Mouse (Mus musculus): ENCODE data around the gene Cfap299. TPM values are rescaled to one million over a fixed set of nuclear protein-coding genes. Genes with fewer than 3 reads are reported as not detected.

The Cfap299 gene
- total RNA-seq, 2 experiments from 2014 or later, result not detected

- intact Hi-C loops (cut with DNase I), result no loop called here
- DNase-seq, result no peak
These were observed 47.1 kb downstream of the Cfap299 start for GRCm38 (mm10) chr5:98376058-98376798.

GRCm38 (mm10) chr5:98376799-98377090, 47.6 kb downstream of the Cfap299 start:
- no peak for DNase-seq
- intact Hi-C loops (cut with DNase I), result no loop called here

GRCm38 (mm10) chr5:98380360-98380759, 51.3 kb downstream of the Cfap299 start:
- intact Hi-C loops (cut with DNase I), result no loop called here
- no peak for DNase-seq

- intact Hi-C loops (cut with DNase I), result no loop called here
- no peak for DNase-seq
These were observed 58.0 kb downstream of the Cfap299 start for GRCm38 (mm10) chr5:98387054-98387453.

- intact Hi-C loops (cut with DNase I), result no loop called here
- DNase-seq, result no peak
These were observed 73.1 kb downstream of the Cfap299 start for GRCm38 (mm10) chr5:98402165-98402564.

GRCm38 (mm10) chr5:98410060-98410459, 81.0 kb downstream of the Cfap299 start:
- DNase-seq, result peak in 1 of 2 experiments; percentile 9
- intact Hi-C loops (cut with DNase I), result no loop called here

- intact Hi-C loops (cut with DNase I), result no loop called here
- no peak for DNase-seq
These were observed 87.5 kb downstream of the Cfap299 start for GRCm38 (mm10) chr5:98416385-98417145.

- DNase-seq, result no peak
- intact Hi-C loops (cut with DNase I), result no loop called here
These were observed 95.9 kb downstream of the Cfap299 start for GRCm38 (mm10) chr5:98424965-98425364.

- intact Hi-C loops (cut with DNase I), result no loop called here
- no peak for DNase-seq
These were observed 97.0 kb downstream of the Cfap299 start for GRCm38 (mm10) chr5:98426112-98426511.

- intact Hi-C loops (cut with DNase I), result no loop called here
- DNase-seq, result no peak
These were observed 101.0 kb downstream of the Cfap299 start for GRCm38 (mm10) chr5:98430060-98430459.

GRCm38 (mm10) chr5:98438686-98439085, 109.6 kb downstream of the Cfap299 start:
- intact Hi-C loops (cut with DNase I), result no loop called here
- DNase-seq, result no peak

- no peak for DNase-seq
- intact Hi-C loops (cut with DNase I), result no loop called here
These were observed 117.8 kb downstream of the Cfap299 start for GRCm38 (mm10) chr5:98446771-98447462.

GRCm38 (mm10) chr5:98449873-98450272, 120.8 kb downstream of the Cfap299 start:
- DNase-seq, result no peak
- intact Hi-C loops (cut with DNase I), result no loop called here

GRCm38 (mm10) chr5:98466882-98467535, 137.9 kb downstream of the Cfap299 start:
- intact Hi-C loops (cut with DNase I), result no loop called here
- no peak for DNase-seq

GRCm38 (mm10) chr5:98470052-98470451, 140.9 kb downstream of the Cfap299 start:
- no peak for DNase-seq
- intact Hi-C loops (cut with DNase I), result no loop called here

- intact Hi-C loops (cut with DNase I), result no loop called here
- no peak for DNase-seq
These were observed 147.4 kb downstream of the Cfap299 start for GRCm38 (mm10) chr5:98476539-98476938.

GRCm38 (mm10) chr5:98477261-98477660, 148.2 kb downstream of the Cfap299 start:
- DNase-seq, result no peak

GRCm38 (mm10) chr5:98483507-98483906, 154.4 kb downstream of the Cfap299 start:
- intact Hi-C loops (cut with DNase I), result no loop called here
- no peak for DNase-seq

More at GRCm38 (mm10) chr5:98477261-98477660, 148.2 kb downstream of the Cfap299 start:
- intact Hi-C loops (cut with DNase I), result no loop called here

GRCm38 (mm10) chr5:98485189-98485588, 156.1 kb downstream of the Cfap299 start:
- intact Hi-C loops (cut with DNase I), result no loop called here
- no peak for DNase-seq

GRCm38 (mm10) chr5:98498317-98498716, 169.2 kb downstream of the Cfap299 start:
- DNase-seq, result no peak
- intact Hi-C loops (cut with DNase I), result no loop called here

- intact Hi-C loops (cut with DNase I), result no loop called here
- DNase-seq, result no peak
These were observed 187.1 kb downstream of the Cfap299 start for GRCm38 (mm10) chr5:98516214-98516613.
